Comparison of ENCODE assay signal across 30 mouse cellular contexts in genomic region chr14:102024646-102025045, GRCm38 (mm10).
DNase-seq lines count a peak whose midpoint lies in the region; ATAC-seq and TF ChIP-seq lines count a peak whose summit lies in the region.
"Had no signal": no experiment of that assay in that cellular context is flagged by ENCODE, and none has a peak within 500 bp of the region (broad histone marks: within the 10 kb centered on the region; RNA-seq: fewer than 3 reads in every experiment).

No protein-coding gene starts in this region.

- WGBS in lung, embryonic 16.5 days: 52% methylated on average over 3 of the region's 3 CpGs
- WGBS in stomach, embryonic 15.5 days: 59% methylated on average over 3 of the region's 3 CpGs
- 77% methylated on average over 3 of the region's 3 CpGs for WGBS in midbrain, postnatal 0 days

- H3K27me3 ChIP-seq in lung, embryonic 16.5 days (ENCODE audit: control insufficient read depth, insufficient read depth, low read depth, low read length): no peaks in the 10 kb centered on the region
- no peaks in the 10 kb centered on the region for H3K27me3 ChIP-seq in stomach, embryonic 15.5 days (replicated peaks)
- no peaks in the 10 kb centered on the region for H3K27me3 ChIP-seq in midbrain, postnatal 0 days (ENCODE audit: insufficient read depth, low read length)
- H3K27me3 ChIP-seq: embryonic facial prominence, embryonic 15.5 days; forebrain, embryonic 12.5 days; heart, embryonic 15.5 days; intestine, embryonic 15.5 days had no signal

- no peak overlapping the region for H3K27ac ChIP-seq in lung, embryonic 16.5 days (ENCODE audit: low read length)
- H3K27ac ChIP-seq in stomach, embryonic 15.5 days: no peak overlapping the region
- H3K27ac ChIP-seq in midbrain, postnatal 0 days (ENCODE audit: low read depth, low read length): no peak overlapping the region
- H3K27ac ChIP-seq: embryonic facial prominence, embryonic 15.5 days; forebrain, embryonic 12.5 days; heart, embryonic 10.5 days; heart, embryonic 15.5 days; hindbrain, postnatal 0 days; intestine, embryonic 15.5 days; kidney, postnatal 0 days; macrophage had no signal

- H3K4me2 ChIP-seq in lung, embryonic 16.5 days (ENCODE audit: low read depth, low read length): no peak overlapping the region
- no peak overlapping the region for H3K4me2 ChIP-seq in stomach, embryonic 15.5 days
- H3K4me2 ChIP-seq in midbrain, postnatal 0 days (ENCODE audit: low read depth, low read length, poor library complexity, severe bottlenecking): no peak overlapping the region
- H3K4me2 ChIP-seq: embryonic facial prominence, embryonic 15.5 days; forebrain, embryonic 12.5 days; heart, embryonic 15.5 days; intestine, embryonic 15.5 days; liver, embryonic 11.5 days had no signal

- no peaks in the 10 kb centered on the region for H3K36me3 ChIP-seq in lung, embryonic 16.5 days (ENCODE audit: control insufficient read depth, insufficient read depth, low read length)
- H3K36me3 ChIP-seq in stomach, embryonic 15.5 days: no peaks in the 10 kb centered on the region
- no peaks in the 10 kb centered on the region for H3K36me3 ChIP-seq in midbrain, postnatal 0 days (ENCODE audit: insufficient read depth, low read length)
- H3K36me3 ChIP-seq: embryonic facial prominence, embryonic 15.5 days; forebrain, embryonic 12.5 days; G1E; heart, embryonic 10.5 days; heart, embryonic 15.5 days; intestine, embryonic 15.5 days had no signal

- ATAC-seq in lung, embryonic 16.5 days (ENCODE audit: low read depth): peak; percentile 86
- ATAC-seq in stomach, embryonic 15.5 days (ENCODE audit: insufficient read depth, low FRiP score, low read depth): peak; percentile 31; the same call in 1 of the 2 replicates
- ATAC-seq in midbrain, postnatal 0 days (ENCODE audit: low FRiP score): no peak
- ATAC-seq: hindbrain, postnatal 0 days; intestine, embryonic 15.5 days had no signal

- no peak overlapping the region for H3K4me3 ChIP-seq in lung, embryonic 16.5 days (ENCODE audit: low read length)
- H3K4me3 ChIP-seq in stomach, embryonic 15.5 days (replicated peaks): no peak overlapping the region
- no peak overlapping the region for H3K4me3 ChIP-seq in midbrain, postnatal 0 days (ENCODE audit: low read depth, low read length)
- H3K4me3 ChIP-seq: embryonic facial prominence, embryonic 15.5 days; forebrain, embryonic 12.5 days; heart, embryonic 10.5 days; heart, embryonic 15.5 days; intestine, embryonic 15.5 days had no signal

- DNase-seq in embryo, embryonic 10 days (ENCODE audit: low spot score): peak; percentile 40
- DNase-seq in embryo, embryonic 9.5 days (ENCODE audit: extremely low spot score): no peak
- DNase-seq in lung, postnatal 14 days: no peak
- DNase-seq in embryo, embryonic 11 days: peak; percentile 30
- DNase-seq in midbrain, postnatal 0 days (ENCODE audit: low spot score): no peak
- no peak for DNase-seq in cerebellum, postnatal 14 days
- DNase-seq: adrenal gland, postnatal 25 days; cerebellum, adult 11-12 months; cerebellum, adult 9-11 months; gastrocnemius, postnatal 25 days; heart, adult 11 months; kidney, adult 2 months; kidney, postnatal 4 days; layer of hippocampus, postnatal 36 days; midbrain, embryonic 14.5 days; right cerebral cortex, postnatal 25 days; thymus, adult 2 months; thymus, postnatal 36 days had no signal

- TF ChIP-seq CTCF in midbrain, postnatal 0 days (IDR thresholded peaks at IDR 0.05): no peak

- no peaks in the 10 kb centered on the region for H3K9me3 ChIP-seq in lung, embryonic 16.5 days (ENCODE audit: control insufficient read depth, low read length)
- no peaks in the 10 kb centered on the region for H3K9me3 ChIP-seq in stomach, embryonic 15.5 days
- no peaks in the 10 kb centered on the region for H3K9me3 ChIP-seq in midbrain, postnatal 0 days (ENCODE audit: low read length)
- H3K9me3 ChIP-seq: embryonic facial prominence, embryonic 15.5 days; forebrain, embryonic 12.5 days; heart, embryonic 10.5 days; heart, embryonic 15.5 days; intestine, embryonic 15.5 days had no signal

- H3K9ac ChIP-seq in lung, embryonic 16.5 days (ENCODE audit: low read length): no peak overlapping the region
- no peak overlapping the region for H3K9ac ChIP-seq in stomach, embryonic 15.5 days
- no peak overlapping the region for H3K9ac ChIP-seq in midbrain, postnatal 0 days (replicated peaks; ENCODE audit: low read length, poor library complexity, severe bottlenecking)
- H3K9ac ChIP-seq: embryonic facial prominence, embryonic 15.5 days; forebrain, embryonic 12.5 days; heart, embryonic 15.5 days; intestine, embryonic 15.5 days had no signal

- peaks cover 5% of the 10 kb centered on the region; the same call in 1 of the 2 replicates for H3K4me1 ChIP-seq in lung, embryonic 16.5 days (replicated peaks; ENCODE audit: control insufficient read depth, insufficient read depth, low read length)
- no peaks in the 10 kb centered on the region for H3K4me1 ChIP-seq in stomach, embryonic 15.5 days
- H3K4me1 ChIP-seq in midbrain, postnatal 0 days (ENCODE audit: insufficient read depth, low read length): no peaks in the 10 kb centered on the region
- H3K4me1 ChIP-seq: embryonic facial prominence, embryonic 15.5 days; forebrain, embryonic 12.5 days; heart, embryonic 10.5 days; heart, embryonic 15.5 days; intestine, embryonic 15.5 days had no signal

Comparison
In these comparisons a context has a peak if more than half of its experiments do, and no peak if none do; other contexts are left out.
1. DNase-seq: peak in embryo, embryonic 10 days (single experiment) and embryo, embryonic 11 days (single experiment); none in embryo, embryonic 9.5 days (single experiment), lung, postnatal 14 days (single experiment), midbrain, postnatal 0 days (single experiment) and cerebellum, postnatal 14 days (0 of 2).